Mouse (Mus musculus) heart, postnatal 0 days (tissue): ENCODE results near the gene Filip1l.

Source experiments
- CTCF ChIP-seq: IDR thresholded peaks from 2 replicates; pipeline ENCODE4 v1.5.1; 2016; ENCODE audit warnings: antibody characterized with exemption, control low read depth, low read depth
- EP300 ChIP-seq: IDR thresholded peaks from 2 replicates; pipeline ENCODE4 v1.6.1; 2016; ENCODE audit warnings: antibody characterized with exemption, low read depth

DNA sequence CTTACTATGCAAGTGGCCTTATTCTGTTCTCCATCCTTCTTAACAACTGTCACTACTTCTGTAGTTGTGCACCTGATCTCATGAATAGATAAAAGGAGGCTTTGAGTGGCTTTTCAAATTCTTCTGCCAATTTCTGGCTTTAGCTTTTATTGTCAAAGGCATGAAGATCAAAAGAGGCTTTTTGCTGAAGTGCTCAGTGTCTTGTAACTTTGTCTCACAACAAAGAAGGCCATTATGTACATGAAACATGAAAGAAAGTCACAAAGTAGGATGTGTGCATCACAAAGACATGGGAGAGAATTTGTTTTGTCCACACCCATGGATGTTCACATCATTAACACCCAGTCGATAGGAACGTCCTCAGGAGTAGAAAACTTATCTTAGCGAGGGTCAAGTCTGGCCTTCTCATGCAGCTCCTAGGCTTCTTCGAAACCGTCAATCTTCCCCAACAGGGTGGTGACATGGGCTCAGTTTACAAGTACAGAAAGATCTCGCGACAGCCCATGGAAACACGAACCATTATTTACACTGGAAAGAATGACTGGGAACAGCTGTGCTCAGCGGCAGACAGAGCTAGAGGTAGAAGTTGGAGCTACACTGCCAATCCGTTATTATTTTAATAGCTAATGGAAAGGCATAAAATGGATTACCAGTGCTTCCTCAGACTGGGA lies 120.7 kb downstream of the Filip1l start:
- TF ChIP-seq CTCF (no peak), EP300 (no peak)
